Mouse (Mus musculus) small intestine, adult 2 months (tissue): ENCODE results near the gene Myo9b.

ENCODE experiments used
- CTCF ChIP-seq: fragments of 200-500 bp; IDR thresholded peaks from 2 replicates; pipeline ENCODE4 v1.5.1; 2012; ENCODE audit warnings: low read depth, mild to moderate bottlenecking, control low read depth, inconsistent platforms, low read length, moderate library complexity, mixed read lengths; ENCODE audit not compliant: insufficient replicate concordance, insufficient read length; ENCODE audit errors: extremely low read depth
- POLR2A ChIP-seq: fragments of 200-500 bp; IDR thresholded peaks from 2 replicates; pipeline ENCODE4 v1.6.1; 2012; ENCODE audit warnings: low read depth, mild to moderate bottlenecking, control low read depth, inconsistent platforms, low read length, moderate library complexity

DNA sequence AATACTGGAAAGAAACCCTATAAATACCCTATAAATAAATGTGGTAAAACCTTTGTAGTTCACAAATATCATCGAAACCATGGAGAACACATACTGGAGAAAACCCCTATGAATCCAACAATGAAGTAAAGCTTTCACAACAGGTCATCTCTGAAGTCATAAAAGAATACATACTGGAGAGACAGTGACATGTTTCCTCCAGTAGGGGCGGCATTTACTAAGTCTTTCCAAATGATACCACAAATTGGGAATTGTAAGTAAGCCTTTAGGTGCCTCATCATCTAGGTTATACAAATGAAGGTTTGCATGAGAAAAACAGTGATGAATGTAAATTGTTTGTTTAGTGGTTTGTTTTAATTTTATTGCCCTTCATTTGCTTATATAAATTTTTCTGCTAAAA, 48.0 kb upstream of the Myo9b start:
- TF ChIP-seq CTCF (no peak), POLR2A (no peak)
